Mouse (Mus musculus) embryonic stem cell, embryonic (primary cell): ENCODE results near the gene Abca2.

ENCODE experiments used
- CTCF ChIA-PET, 4 experiments: fragments of 300-600 bp in 2 of 4; fragments of 350-600 bp in 2 of 4; sonication (Branson Sonifier 250); formaldehyde crosslinking; loops; one replicate each; lab custom pipeline; 2022; ENCODE audit warnings: inconsistent platforms in 2 of 4; lab: Charles Lee
- POLR2A ChIA-PET, 4 experiments: fragments of 300-600 bp in 2 of 4; fragments of 350-600 bp in 2 of 4; sonication (Branson Sonifier 250); formaldehyde crosslinking; loops; one replicate each; lab custom pipeline; 2022; ENCODE audit warnings: antibody characterized with exemption in 4 of 4, inconsistent platforms in 1 of 4; lab: Charles Lee

The Abca2 gene

GRCm38 (mm10) chr2:25487965-25488670, 59.6 kb downstream of the Abca2 start:
- ChIA-PET CTCF (no interaction called here), POLR2A (interaction anchor here in 1 of 4 experiments (0.6 kb wide), 1 partner anchor 22 kb away, joined by 3 read pairs; no protein-coding TSS in a partner anchor)

- POLR2A ChIA-PET, result interaction anchor here in 1 of 4 experiments (0.6 kb wide), 1 partner anchor 23 kb away, joined by 3 read pairs; no protein-coding TSS in a partner anchor
- CTCF ChIA-PET, result interaction anchor here in 1 of 4 experiments (1.1 kb wide), 1 partner anchor 18 kb away, joined by 5 read pairs; no protein-coding TSS in a partner anchor
These were observed 60.2 kb downstream of the Abca2 start for GRCm38 (mm10) chr2:25488671-25489068.

- CTCF ChIA-PET, result no interaction called here
These were observed 64.5 kb downstream of the Abca2 start for GRCm38 (mm10) chr2:25492988-25493387.

GRCm38 (mm10) chr2:25493476-25493961, 65.0 kb downstream of the Abca2 start, which contains the start of gene Lcn12:
TSS of gene Lcn12 (minus strand) at chr2:25493911.
- CTCF ChIA-PET, result interaction anchor here in 1 of 4 experiments (0.6 kb wide), 1 partner anchor 99 kb away, joined by 3 read pairs; no protein-coding TSS in a partner anchor

More at GRCm38 (mm10) chr2:25492988-25493387, 64.5 kb downstream of the Abca2 start:
- POLR2A ChIA-PET, result no interaction called here

GRCm38 (mm10) chr2:25496462-25496861, 68.0 kb downstream of the Abca2 start:
- CTCF ChIA-PET, result interaction anchor here (0.6 to 2.0 kb wide), 14 partner anchors 11 to 594 kb away, joined by 3 to 8 read pairs (median 4); partner anchors contain the start of genes Abca2 (in 2 of the 4), Fut7 (in 1 of the 4), Mamdc4 (in 1 of the 4) and Phpt1 (in 1 of the 4)

More at GRCm38 (mm10) chr2:25493476-25493961, 65.0 kb downstream of the Abca2 start, which contains the start of gene Lcn12:
- POLR2A ChIA-PET, result no interaction called here

More at GRCm38 (mm10) chr2:25496462-25496861, 68.0 kb downstream of the Abca2 start:
- POLR2A ChIA-PET, result interaction anchor here (0.7 to 1.5 kb wide), 8 partner anchors 61 to 959 kb away, joined by 3 to 7 read pairs (median 4); partner anchors contain the start of genes Edf1 (in 2 of the 4), Cysrt1 (in 1 of the 4), Mamdc4 (in 1 of the 4) and Phpt1 (in 1 of the 4)
